18 mouse cellular contexts compared by ENCODE assay signal in the genomic region with DNA sequence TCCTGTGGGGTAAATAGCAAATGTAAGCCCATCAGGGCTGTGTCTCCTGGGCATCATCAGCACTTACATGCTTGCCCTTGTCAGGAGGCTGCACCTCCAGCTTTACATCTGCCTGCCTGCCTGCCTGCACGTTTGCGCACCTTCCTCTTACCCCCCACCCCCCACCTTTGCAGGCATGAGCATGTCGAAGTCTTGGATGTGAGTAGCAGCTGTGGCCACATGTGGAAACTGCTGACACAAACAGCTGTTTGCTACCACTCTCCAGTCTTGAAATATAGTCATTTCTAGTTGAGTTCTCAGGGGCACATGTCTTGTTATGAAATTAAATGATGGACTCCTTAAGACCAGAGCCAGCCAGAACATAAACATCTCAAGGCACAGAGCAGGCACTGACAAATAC.
DNase-seq lines count a peak whose midpoint lies in the region; ATAC-seq and TF ChIP-seq lines count a peak whose summit lies in the region.
"Had no signal": no experiment of that assay in that cellular context is flagged by ENCODE, and none has a peak within 500 bp of the region (broad histone marks: within the 10 kb centered on the region; RNA-seq: fewer than 3 reads in every experiment).

No protein-coding gene starts in this region.

- H3K27ac ChIP-seq in embryonic facial prominence, embryonic 13.5 days: peak overlapping the region; percentile 57; the same call in 1 of the 2 replicates
- H3K27ac ChIP-seq in embryonic facial prominence, embryonic 10.5 days (replicated peaks): no peak overlapping the region
- no peak overlapping the region for H3K27ac ChIP-seq in kidney, embryonic 14.5 days (ENCODE audit: low read depth, low read length)
- H3K27ac ChIP-seq in intestine, embryonic 16.5 days (ENCODE audit: low read length): peak overlapping the region; percentile 33; the same call in 1 of the 2 replicates
- H3K27ac ChIP-seq in neural tube, embryonic 15.5 days (replicated peaks): 0 out of 2 replicates have a peak overlapping the region, but pooled peaks have one; percentile 37
- H3K27ac ChIP-seq in gastrocnemius, adult 2 months: no peak overlapping the region
- H3K27ac ChIP-seq: heart, embryonic 13.5 days; hindbrain, postnatal 0 days; kidney, embryonic 15.5 days had no signal

- no peaks in the 10 kb centered on the region for H3K36me3 ChIP-seq in embryonic facial prominence, embryonic 13.5 days
- no peaks in the 10 kb centered on the region for H3K36me3 ChIP-seq in embryonic facial prominence, embryonic 10.5 days (replicated peaks)
- no peaks in the 10 kb centered on the region for H3K36me3 ChIP-seq in kidney, embryonic 14.5 days (ENCODE audit: control insufficient read depth, insufficient read depth, low read length)
- H3K36me3 ChIP-seq in intestine, embryonic 16.5 days (ENCODE audit: control insufficient read depth, insufficient read depth, low read length): no peaks in the 10 kb centered on the region
- H3K36me3 ChIP-seq in neural tube, embryonic 15.5 days: no peaks in the 10 kb centered on the region
- H3K36me3 ChIP-seq: heart, embryonic 13.5 days; kidney, embryonic 15.5 days had no signal

- DNase-seq in embryonic facial prominence, embryonic 10.5 days (ENCODE audit: low spot score): no peak
- peak; percentile 29 for DNase-seq in kidney, postnatal 10 days
- DNase-seq in adrenal gland, adult 2 months: no peak
- no peak for DNase-seq in gastrocnemius, adult 2 months
- DNase-seq: adrenal gland, postnatal 10 days; cerebellum, adult 8-10 months; forebrain, postnatal 0 days; gastrocnemius, postnatal 36 days; midbrain, embryonic 14.5 days; thymus, postnatal 36 days had no signal

- no peak for ATAC-seq in embryonic facial prominence, embryonic 13.5 days (ENCODE audit: insufficient number of reproducible peaks, insufficient read depth, low FRiP score, low TSS enrichment, low read depth)
- no peak for ATAC-seq in kidney, embryonic 14.5 days (ENCODE audit: low FRiP score, low TSS enrichment)
- peak; percentile 57 for ATAC-seq in intestine, embryonic 16.5 days
- ATAC-seq in neural tube, embryonic 15.5 days (ENCODE audit: low FRiP score): peak; percentile 8; the same call in 1 of the 2 replicates
- ATAC-seq: forebrain, postnatal 0 days; hindbrain, postnatal 0 days had no signal

- H3K4me2 ChIP-seq in embryonic facial prominence, embryonic 13.5 days: 0 out of 2 replicates have a peak overlapping the region, but pooled peaks have one; percentile 0
- no peak overlapping the region for H3K4me2 ChIP-seq in kidney, embryonic 14.5 days (replicated peaks; ENCODE audit: low read depth, low read length)
- no peak overlapping the region for H3K4me2 ChIP-seq in intestine, embryonic 16.5 days (ENCODE audit: low read depth, low read length)
- H3K4me2 ChIP-seq in neural tube, embryonic 15.5 days: no peak overlapping the region
- H3K4me2 ChIP-seq: heart, embryonic 13.5 days; kidney, embryonic 15.5 days; liver, embryonic 11.5 days had no signal

- H3K9ac ChIP-seq in embryonic facial prominence, embryonic 13.5 days: no peak overlapping the region
- H3K9ac ChIP-seq in kidney, embryonic 14.5 days (ENCODE audit: low read depth, low read length): no peak overlapping the region
- no peak overlapping the region for H3K9ac ChIP-seq in intestine, embryonic 16.5 days (ENCODE audit: low read depth, low read length)
- H3K9ac ChIP-seq in neural tube, embryonic 15.5 days (replicated peaks): no peak overlapping the region
- H3K9ac ChIP-seq: forebrain, postnatal 0 days; heart, embryonic 13.5 days; kidney, embryonic 15.5 days had no signal

- WGBS in embryonic facial prominence, embryonic 13.5 days: 37% methylated on average over 3 of the region's 3 CpGs
- 70% methylated on average over 3 of the region's 3 CpGs for WGBS in embryonic facial prominence, embryonic 10.5 days
- WGBS in kidney, embryonic 14.5 days: 59% methylated on average over 3 of the region's 3 CpGs
- 50% methylated on average over 3 of the region's 3 CpGs for WGBS in intestine, embryonic 16.5 days
- 52% methylated on average over 3 of the region's 3 CpGs for WGBS in neural tube, embryonic 15.5 days

- no peak for TF ChIP-seq CTCF in gastrocnemius, adult 2 months (IDR thresholded peaks at IDR 0.05)

- H3K9me3 ChIP-seq in embryonic facial prominence, embryonic 13.5 days: no peaks in the 10 kb centered on the region
- H3K9me3 ChIP-seq in embryonic facial prominence, embryonic 10.5 days: no peaks in the 10 kb centered on the region
- no peaks in the 10 kb centered on the region for H3K9me3 ChIP-seq in kidney, embryonic 14.5 days (ENCODE audit: control insufficient read depth, low read length)
- H3K9me3 ChIP-seq in intestine, embryonic 16.5 days (ENCODE audit: control insufficient read depth, low read length): no peaks in the 10 kb centered on the region
- H3K9me3 ChIP-seq in neural tube, embryonic 15.5 days (replicated peaks): no peaks in the 10 kb centered on the region
- H3K9me3 ChIP-seq: heart, embryonic 13.5 days; kidney, embryonic 15.5 days had no signal

- no peaks in the 10 kb centered on the region for H3K27me3 ChIP-seq in embryonic facial prominence, embryonic 13.5 days
- no peaks in the 10 kb centered on the region for H3K27me3 ChIP-seq in embryonic facial prominence, embryonic 10.5 days (replicated peaks; ENCODE audit: low read depth, poor library complexity, severe bottlenecking)
- no peaks in the 10 kb centered on the region for H3K27me3 ChIP-seq in kidney, embryonic 14.5 days (ENCODE audit: control insufficient read depth, insufficient read depth, low read length)
- no peaks in the 10 kb centered on the region for H3K27me3 ChIP-seq in intestine, embryonic 16.5 days (replicated peaks; ENCODE audit: control insufficient read depth, insufficient read depth, low read length)
- H3K27me3 ChIP-seq in neural tube, embryonic 15.5 days (replicated peaks): no peaks in the 10 kb centered on the region
- H3K27me3 ChIP-seq: heart, embryonic 13.5 days; kidney, embryonic 15.5 days had no signal

- peaks cover 63% of the 10 kb centered on the region for H3K4me1 ChIP-seq in embryonic facial prominence, embryonic 13.5 days
- peaks cover 44% of the 10 kb centered on the region for H3K4me1 ChIP-seq in embryonic facial prominence, embryonic 10.5 days
- H3K4me1 ChIP-seq in kidney, embryonic 14.5 days (ENCODE audit: control insufficient read depth, insufficient read depth, low read length): peaks cover 3% of the 10 kb centered on the region; the same call in 1 of the 2 replicates
- H3K4me1 ChIP-seq in intestine, embryonic 16.5 days (ENCODE audit: control insufficient read depth, insufficient read depth, low read length): no peaks in the 10 kb centered on the region; the same call in 1 of the 2 replicates
- peaks cover 29% of the 10 kb centered on the region for H3K4me1 ChIP-seq in neural tube, embryonic 15.5 days

- intact Hi-C loops in gastrocnemius, adult 2 months (cut with DNase I): no loop called here

- no peak overlapping the region for H3K4me3 ChIP-seq in embryonic facial prominence, embryonic 13.5 days
- H3K4me3 ChIP-seq in embryonic facial prominence, embryonic 10.5 days: no peak overlapping the region
- no peak overlapping the region for H3K4me3 ChIP-seq in kidney, embryonic 14.5 days (ENCODE audit: low read length)
- no peak overlapping the region for H3K4me3 ChIP-seq in intestine, embryonic 16.5 days (ENCODE audit: low read length)
- no peak overlapping the region for H3K4me3 ChIP-seq in neural tube, embryonic 15.5 days (replicated peaks)
- no peak overlapping the region for H3K4me3 ChIP-seq in gastrocnemius, adult 2 months
- H3K4me3 ChIP-seq: heart, embryonic 13.5 days; kidney, embryonic 15.5 days had no signal

Comparison
In these comparisons a context has a peak if more than half of its experiments do, and no peak if none do; other contexts are left out.
1. H3K27ac ChIP-seq: peak in embryonic facial prominence, embryonic 13.5 days (single experiment), intestine, embryonic 16.5 days (single experiment) and neural tube, embryonic 15.5 days (single experiment); none in embryonic facial prominence, embryonic 10.5 days (single experiment), kidney, embryonic 14.5 days (single experiment) and gastrocnemius, adult 2 months (single experiment).
2. ATAC-seq: peak in intestine, embryonic 16.5 days (single experiment) and neural tube, embryonic 15.5 days (single experiment); none in embryonic facial prominence, embryonic 13.5 days (single experiment) and kidney, embryonic 14.5 days (single experiment).